Mouse (Mus musculus): ENCODE measurements around the gene Mmp14.

GRCm38 (mm10) chr14:54429332-54430093 lies 1.9 kb upstream of the Mmp14 start:
- TF ChIP-seq RCOR1 (IDR thresholded peaks at IDR 0.05; ENCODE audit: low read depth, low read length) = peak; percentile 65; the same call in 1 of the 2 replicates
- no peak for TF ChIP-seq MAX (IDR thresholded peaks at IDR 0.05; ENCODE audit: low read length)
- no peak for TF ChIP-seq TBP (IDR thresholded peaks at IDR 0.05; ENCODE audit: low read depth, low read length)
- TF ChIP-seq CTCF (IDR thresholded peaks at IDR 0.05 in 2 of 3, conservative IDR thresholded peaks at IDR 0.05 in 1 of 3; ENCODE audit: control insufficient read depth in 1 of 3, insufficient read depth in 1 of 3, low read depth in 2 of 3, low read length in 3 of 3, poor library complexity in 1 of 3, severe bottlenecking in 1 of 3) = no peak
- no peak for TF ChIP-seq CHD2 (IDR thresholded peaks at IDR 0.05; ENCODE audit: low read length)
- TF ChIP-seq GATA1 (IDR thresholded peaks at IDR 0.05; ENCODE audit: low read depth, low read length) = no peak
- TF ChIP-seq MAZ (IDR thresholded peaks at IDR 0.05; ENCODE audit: low read depth, low read length) = no peak
- TF ChIP-seq ELF1 (IDR thresholded peaks at IDR 0.05; ENCODE audit: low read depth, low read length) = no peak
- no peak for TF ChIP-seq NRF1 (IDR thresholded peaks at IDR 0.05; ENCODE audit: insufficient read depth, low read depth, low read length, poor library complexity, severe bottlenecking)
- no peak for TF ChIP-seq TCF12 (IDR thresholded peaks at IDR 0.05; ENCODE audit: low read depth, low read length)
- TF ChIP-seq ETS1 (IDR thresholded peaks at IDR 0.05; ENCODE audit: low read depth, low read length) = no peak
